Mouse (Mus musculus): ENCODE results near the gene Uqcc3. TPM values are rescaled to one million over a fixed set of nuclear protein-coding genes. Genes with fewer than 3 reads are reported as not detected.
"Not testable (repeated sequence)": the region's sequence is repeated elsewhere in the genome, so short reads cannot be mapped to it uniquely, and the experiment has no call there.

The Uqcc3 gene
- total RNA-seq, 2 experiments from 2014 or later: 50.4 to 58.1 TPM

- DNase-seq; intact Hi-C loops (cut with DNase I): not testable (repeated sequence)
Measured at GRCm38 (mm10) chr19:8896231-8896630, 15.5 kb upstream of the Uqcc3 start.

- DNase-seq: no peak
- intact Hi-C loops (cut with DNase I): no loop called here
Measured at GRCm38 (mm10) chr19:8895397-8895960, 14.8 kb upstream of the Uqcc3 start.

- DNase-seq: peak; percentile 91 to 92
- intact Hi-C loops (cut with DNase I): no loop called here
Measured at GRCm38 (mm10) chr19:8892829-8893766, 12.4 kb upstream of the Uqcc3 start, which contains the start of gene Ints5. Ints5 (plus strand) TSS chr19:8893005.

DNA sequence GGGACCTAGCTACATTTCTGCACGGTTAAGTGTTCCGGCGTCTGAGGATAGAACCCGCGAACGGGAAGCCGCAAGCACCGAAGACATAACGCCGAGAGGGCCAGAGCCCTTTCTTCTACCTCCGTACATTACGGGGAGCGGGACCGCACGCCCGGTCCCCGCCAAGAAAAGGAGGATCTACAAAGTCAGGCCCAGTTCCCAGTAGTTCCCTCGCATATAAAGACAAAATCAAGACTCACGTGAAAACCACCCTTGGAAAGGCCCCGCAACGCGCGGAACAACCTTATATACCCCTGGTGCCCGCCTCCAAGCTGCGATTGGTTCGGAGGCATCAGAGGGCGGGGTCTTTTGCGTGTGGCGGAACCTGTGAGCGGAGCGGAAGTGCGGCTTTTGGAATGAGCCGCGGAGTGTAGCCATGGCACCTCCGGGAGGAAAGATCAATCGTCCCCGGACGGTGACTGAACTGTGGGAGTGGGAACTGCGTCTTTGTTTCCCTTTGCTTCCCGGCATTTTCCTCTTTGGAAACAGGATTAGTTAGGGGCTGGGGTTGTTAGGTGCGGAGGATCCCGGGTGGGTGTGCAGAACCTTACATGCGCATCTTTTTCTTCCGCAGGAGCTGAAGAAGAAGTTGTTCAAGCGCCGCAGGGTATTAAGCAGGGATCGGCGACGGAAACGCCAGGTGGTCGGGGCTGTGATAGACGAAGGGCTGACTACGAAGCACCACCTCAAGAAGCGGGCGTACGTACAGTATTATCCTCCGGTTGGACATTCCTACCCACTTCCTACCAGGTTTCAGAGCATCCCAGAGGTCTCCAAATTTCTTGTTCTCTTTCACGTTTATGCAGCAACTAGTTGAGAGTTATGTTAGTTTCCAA, 8.0 kb upstream of the Uqcc3 start, which contains the start of the genes 1810009A15Rik and Gm49416:
Gene 1810009A15Rik (plus strand): TSS at position 343 of the 875 bp plus-strand sequence.
Gene Gm49416 (plus strand): TSS at position 416 of the 875 bp plus-strand sequence.
- DNase-seq: peak; percentile 96 to 97
- intact Hi-C loops (cut with DNase I): no loop called here

- DNase-seq: no peak
- intact Hi-C loops (cut with DNase I): no loop called here
Measured at GRCm38 (mm10) chr19:8887585-8888463, 7.1 kb upstream of the Uqcc3 start.

GRCm38 (mm10) chr19:8886916-8887584, 6.3 kb upstream of the Uqcc3 start:
- intact Hi-C loops (cut with DNase I): no loop called here

GRCm38 (mm10) chr19:8883616-8884015, 2.9 kb upstream of the Uqcc3 start, which contains the start of the genes Lbhd1 and Gm49403:
Lbhd1 (plus strand) TSS chr19:8883732.
Gm49403 (plus strand) TSS chr19:8883930.
- intact Hi-C loops (cut with DNase I): no loop called here
- no peak for DNase-seq

More at GRCm38 (mm10) chr19:8886916-8887584, 6.3 kb upstream of the Uqcc3 start:
- no peak for DNase-seq

- intact Hi-C loops (cut with DNase I): no loop called here
Measured at GRCm38 (mm10) chr19:8881034-8881392, 290 bp upstream of the Uqcc3 start.

GRCm38 (mm10) chr19:8875031-8875430, 5.7 kb downstream of the Uqcc3 start:
- intact Hi-C loops (cut with DNase I): no loop called here
- no peak for DNase-seq

More at GRCm38 (mm10) chr19:8881034-8881392, 290 bp upstream of the Uqcc3 start:
- no peak for DNase-seq

DNA sequence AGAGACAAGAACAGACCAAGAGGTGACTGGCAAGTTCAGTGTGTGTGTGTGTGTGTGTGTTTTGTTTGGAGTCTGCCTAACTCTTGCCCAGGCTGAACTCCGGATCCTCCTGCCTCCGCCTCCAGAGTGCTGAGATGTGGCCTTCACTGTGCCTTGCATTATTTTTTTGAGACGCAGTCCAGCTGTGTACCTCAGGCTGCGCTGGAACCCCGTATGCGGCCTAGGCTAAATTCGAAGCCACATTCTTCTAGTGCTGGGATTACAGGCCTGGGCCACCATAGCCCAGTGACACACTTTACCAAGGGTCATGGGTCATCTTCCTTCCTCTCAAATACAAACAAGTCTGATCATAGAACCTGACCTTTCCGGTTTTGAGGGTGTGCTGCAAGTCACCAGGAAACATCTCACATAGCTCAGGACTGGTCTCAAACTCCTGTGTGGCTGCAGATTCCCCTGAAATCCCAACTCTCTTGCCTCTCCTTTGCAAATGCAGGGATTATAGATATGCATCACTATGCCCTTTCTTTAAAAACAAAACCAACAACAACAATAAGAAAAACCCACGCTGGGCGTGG, 8.4 kb downstream of the Uqcc3 start:
- no peak for DNase-seq
- intact Hi-C loops (cut with DNase I): no loop called here

DNA sequence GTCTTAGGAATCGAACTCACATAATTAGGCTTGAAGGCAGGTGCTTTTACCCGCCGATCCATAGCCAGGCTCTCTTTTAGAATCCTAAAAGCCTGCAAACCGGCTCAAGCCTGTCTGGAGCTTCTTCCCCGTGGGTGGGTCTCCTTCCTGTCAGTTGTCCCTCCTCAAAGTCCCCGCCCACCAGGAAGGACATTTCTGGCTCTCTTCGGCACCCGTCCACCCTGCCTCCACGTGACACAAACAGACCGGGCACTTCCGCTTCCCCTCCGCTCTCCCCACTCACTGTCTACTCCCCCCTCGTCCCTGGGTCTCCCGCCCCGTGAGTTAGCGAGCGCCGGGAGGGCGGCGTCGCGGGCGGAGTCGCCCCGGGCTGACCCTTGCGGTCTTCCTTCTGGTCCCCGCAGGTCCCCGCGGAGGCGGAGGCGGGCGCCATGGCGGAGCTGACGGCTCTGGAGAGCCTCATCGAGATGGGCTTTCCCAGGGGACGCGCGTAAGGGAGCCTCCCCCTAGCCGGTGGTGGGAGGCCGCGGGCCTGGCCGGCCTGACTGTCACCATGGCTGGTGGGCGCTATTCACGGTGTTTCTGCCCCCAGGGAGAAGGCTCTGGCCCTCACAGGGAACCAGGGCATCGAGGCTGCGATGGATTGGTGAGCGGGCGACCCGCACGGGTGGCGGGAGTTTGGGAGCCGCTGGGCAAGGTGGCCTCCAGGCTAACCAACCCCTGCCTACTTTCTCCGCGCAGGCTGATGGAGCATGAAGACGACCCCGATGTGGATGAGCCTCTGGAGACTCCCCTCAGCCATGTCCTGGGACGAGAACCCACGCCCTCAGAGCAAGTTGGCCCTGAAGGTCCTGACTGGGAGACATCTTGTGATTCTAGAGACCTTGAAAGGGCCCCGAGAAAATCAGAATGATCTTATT, 9.2 kb downstream of the Uqcc3 start, which contains the start of gene Ubxn1:
Gene Ubxn1 (plus strand): TSS at position 230 of the 920 bp plus-strand sequence.
- DNase-seq: peak; percentile 99
- intact Hi-C loops (cut with DNase I): no loop called here

GRCm38 (mm10) chr19:8870838-8871237, 9.9 kb downstream of the Uqcc3 start:
- DNase-seq: no peak
- intact Hi-C loops (cut with DNase I): no loop called here

- DNase-seq; intact Hi-C loops (cut with DNase I): not testable (repeated sequence)
Measured at GRCm38 (mm10) chr19:8870381-8870780, 10.3 kb downstream of the Uqcc3 start.

DNA sequence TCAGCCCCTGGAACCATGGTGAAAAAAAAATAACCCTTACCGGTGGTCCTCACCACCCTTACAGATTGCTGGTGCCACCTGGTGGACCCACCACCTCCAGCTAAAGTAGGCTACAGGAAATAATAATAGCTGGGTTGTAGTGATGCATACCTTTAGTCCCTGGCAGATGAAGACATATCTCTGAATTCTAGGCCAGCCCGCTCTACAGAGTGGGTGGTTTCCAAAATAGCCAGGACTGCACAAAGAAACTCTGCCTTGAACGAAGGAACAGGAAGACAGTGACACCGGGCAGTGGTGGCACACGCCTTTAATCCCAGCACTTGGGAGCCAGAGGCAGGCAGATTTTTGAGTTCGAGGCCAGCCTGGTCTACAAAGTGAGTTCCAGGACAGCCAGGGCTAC, 16.5 kb downstream of the Uqcc3 start:
- DNase-seq: no peak
- intact Hi-C loops (cut with DNase I): no loop called here

- DNase-seq: no peak
- intact Hi-C loops (cut with DNase I): loop anchor here (2.0 kb wide), 1 partner anchor 252 kb away; no protein-coding TSS in a partner anchor
Measured at GRCm38 (mm10) chr19:8859018-8859417, 21.7 kb downstream of the Uqcc3 start.

DNA sequence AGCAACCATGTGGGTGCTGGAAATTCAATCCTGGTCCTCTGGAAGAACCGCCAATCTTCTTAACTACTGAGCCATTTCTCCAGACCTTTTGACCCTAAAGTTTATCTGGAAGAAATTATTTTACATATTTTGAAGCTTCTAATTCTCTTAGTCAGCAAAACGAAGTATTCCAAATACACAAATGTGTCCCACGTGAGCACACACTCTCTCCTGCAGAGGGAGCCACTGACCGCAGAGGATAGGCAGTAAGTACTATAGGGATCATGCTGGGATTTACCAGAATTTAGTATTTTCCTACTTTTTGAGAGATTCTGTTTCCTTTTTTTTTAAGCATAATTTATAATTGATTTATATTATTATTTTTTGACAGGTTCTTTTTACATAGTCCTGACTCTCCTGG, 23.0 kb downstream of the Uqcc3 start:
- intact Hi-C loops (cut with DNase I): loop anchor here (2.0 kb wide), 1 partner anchor 253 kb away; no protein-coding TSS in a partner anchor
- peak; percentile 50 to 69 for DNase-seq

GRCm38 (mm10) chr19:8853117-8853516, 27.6 kb downstream of the Uqcc3 start:
- DNase-seq: no peak
- intact Hi-C loops (cut with DNase I): no loop called here

Data from heart, postnatal 10 days (tissue).